Mouse (Mus musculus) induced T-regulatory cell, adult 2 months (primary cell): ENCODE results near the gene Atp7a.
A peak's percentile ranks its signal among the peaks of the same experiment; 100 is the strongest.

Experiments
- DNase-seq: peaks from one replicate; pipeline ENCODE4 v3.0.0-alpha.2; 2012; ENCODE audit warnings: low read depth

Atp7a gene

GRCm38 (mm10) chrX:106171106-106171852, 144.2 kb downstream of the Atp7a start:
- DNase-seq, result peak; percentile 86

DNA sequence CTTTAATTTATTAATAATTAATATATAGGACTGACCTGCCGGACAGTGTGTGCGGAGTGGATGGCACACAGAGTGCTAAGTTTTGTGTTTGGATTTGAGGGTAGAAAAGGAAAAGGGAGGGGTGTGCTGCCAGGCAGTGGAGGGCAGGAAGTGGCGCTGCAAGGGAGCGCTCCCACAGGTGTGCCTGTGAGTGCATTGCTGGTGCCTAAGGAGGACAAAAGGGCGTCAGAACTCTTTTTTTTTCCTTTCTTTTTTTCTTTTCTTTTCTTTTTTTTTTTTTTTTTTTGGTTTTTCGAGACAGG, 144.7 kb downstream of the Atp7a start:
- peak; percentile 42 for DNase-seq
